In genomic region chr16:28402701-28403100, GRCm38 (mm10) we compare ENCODE assay signal across 13 mouse cellular contexts.
DNase-seq lines count a peak whose midpoint lies in the region; ATAC-seq and TF ChIP-seq lines count a peak whose summit lies in the region.
"Had no signal": no experiment of that assay in that cellular context is flagged by ENCODE, and none has a peak within 500 bp of the region (broad histone marks: within the 10 kb centered on the region; RNA-seq: fewer than 3 reads in every experiment).

No protein-coding gene starts in this region.

- H3K9ac ChIP-seq in hindbrain, postnatal 0 days (replicated peaks; ENCODE audit: low read length), result no peak overlapping the region
- no peak overlapping the region for H3K9ac ChIP-seq in hindbrain, embryonic 16.5 days (ENCODE audit: low read depth, low read length)
- H3K9ac ChIP-seq: heart, embryonic 13.5 days; liver, embryonic 13.5 days; midbrain, embryonic 15.5 days had no signal

- TF ChIP-seq CTCF in hindbrain, postnatal 0 days (IDR thresholded peaks at IDR 0.05; ENCODE audit: low read depth), result no peak

- H3K27me3 ChIP-seq in hindbrain, postnatal 0 days (ENCODE audit: insufficient read depth, low read length), result no peaks in the 10 kb centered on the region
- no peaks in the 10 kb centered on the region for H3K27me3 ChIP-seq in hindbrain, embryonic 16.5 days (replicated peaks; ENCODE audit: control insufficient read depth, insufficient read depth, low read length)
- H3K27me3 ChIP-seq: heart, embryonic 13.5 days; liver, embryonic 13.5 days; midbrain, embryonic 15.5 days had no signal

- 44% methylated on average over 4 of the region's 4 CpGs for WGBS in hindbrain, postnatal 0 days
- WGBS in hindbrain, embryonic 16.5 days, result 50% methylated on average over 4 of the region's 4 CpGs

- no peaks in the 10 kb centered on the region for H3K4me1 ChIP-seq in hindbrain, postnatal 0 days (ENCODE audit: insufficient read depth, low read length)
- no peaks in the 10 kb centered on the region for H3K4me1 ChIP-seq in hindbrain, embryonic 16.5 days (ENCODE audit: control insufficient read depth, insufficient read depth, low read depth, low read length)
- H3K4me1 ChIP-seq: heart, embryonic 13.5 days; limb, embryonic 10.5 days; liver, embryonic 13.5 days; midbrain, embryonic 15.5 days had no signal

- H3K4me2 ChIP-seq in hindbrain, postnatal 0 days (ENCODE audit: low read depth, low read length), result no peak overlapping the region
- H3K4me2 ChIP-seq in hindbrain, embryonic 16.5 days (ENCODE audit: low read length), result no peak overlapping the region
- H3K4me2 ChIP-seq: heart, embryonic 13.5 days; liver, embryonic 13.5 days; midbrain, embryonic 15.5 days had no signal

- DNase-seq in hindbrain, postnatal 0 days (ENCODE audit: low spot score), result peak; percentile 36
- DNase-seq in brain, embryonic 18.5 days (ENCODE audit: low read depth, low spot score), result peak; percentile 60
- peak; percentile 93 for DNase-seq in cerebellum, adult 9-10 months
- DNase-seq in layer of hippocampus, adult 8-10 months (ENCODE audit: low spot score in 2 of 2), result peak; percentile 15 to 44
- DNase-seq in kidney, adult 11 months, result no peak
- DNase-seq in ovary, adult 18-20 months (ENCODE audit: low spot score), result no peak
- DNase-seq: adrenal gland, adult 2 months; heart, postnatal 4 days; liver, embryonic 13.5 days had no signal

- no peak overlapping the region for H3K4me3 ChIP-seq in hindbrain, postnatal 0 days (ENCODE audit: low read length)
- H3K4me3 ChIP-seq in hindbrain, embryonic 16.5 days (ENCODE audit: low read length), result no peak overlapping the region
- H3K4me3 ChIP-seq: heart, embryonic 13.5 days; limb, embryonic 10.5 days; liver, embryonic 13.5 days; midbrain, embryonic 15.5 days had no signal

- no peaks in the 10 kb centered on the region for H3K36me3 ChIP-seq in hindbrain, postnatal 0 days (ENCODE audit: insufficient read depth, low read length)
- H3K36me3 ChIP-seq in hindbrain, embryonic 16.5 days (ENCODE audit: control insufficient read depth, insufficient read depth, low read length), result no peaks in the 10 kb centered on the region
- H3K36me3 ChIP-seq: heart, embryonic 13.5 days; limb, embryonic 10.5 days; liver, embryonic 13.5 days; midbrain, embryonic 15.5 days had no signal

- H3K9me3 ChIP-seq in hindbrain, postnatal 0 days (ENCODE audit: low read length), result no peaks in the 10 kb centered on the region
- no peaks in the 10 kb centered on the region for H3K9me3 ChIP-seq in hindbrain, embryonic 16.5 days (ENCODE audit: control insufficient read depth, low read length)
- H3K9me3 ChIP-seq: heart, embryonic 13.5 days; limb, embryonic 10.5 days; midbrain, embryonic 15.5 days had no signal

- no peak overlapping the region for H3K27ac ChIP-seq in hindbrain, postnatal 0 days
- no peak overlapping the region for H3K27ac ChIP-seq in hindbrain, embryonic 16.5 days (ENCODE audit: low read depth, low read length)
- H3K27ac ChIP-seq: heart, embryonic 13.5 days; limb, embryonic 10.5 days; liver, embryonic 13.5 days; midbrain, embryonic 15.5 days had no signal

- ATAC-seq in hindbrain, postnatal 0 days, result no peak
- no peak for ATAC-seq in hindbrain, embryonic 16.5 days
- ATAC-seq: midbrain, embryonic 15.5 days had no signal

Comparison
In these comparisons a context has a peak if more than half of its experiments do, and no peak if none do; other contexts are left out.
1. DNase-seq: peak in hindbrain, postnatal 0 days (single experiment), brain, embryonic 18.5 days (single experiment), cerebellum, adult 9-10 months (single experiment) and layer of hippocampus, adult 8-10 months (2 of 2); none in kidney, adult 11 months (single experiment) and ovary, adult 18-20 months (single experiment).